Mouse (Mus musculus) limb, embryonic 12.5 days (tissue): ENCODE results near the gene Slain1. TPM values are rescaled to one million over a fixed set of nuclear protein-coding genes. Genes with fewer than 3 reads are reported as not detected.
"Not testable (repeated sequence)": the region's sequence is repeated elsewhere in the genome, so short reads cannot be mapped to it uniquely, and the experiment has no call there.

Experiments
- ATAC-seq: fragments of 200-750 bp; cut with Nextera tagmentation; 2 replicates; pipeline ENCODE4 v1.8.0; 2017; ENCODE audit warnings: low read depth, moderate TSS enrichment; ENCODE audit not compliant: insufficient number of reproducible peaks, insufficient read depth, low FRiP score, low TSS enrichment
- H3K27ac ChIP-seq: fragments of 300-500 bp; sonication (generic); 2 replicates; pipeline ENCODE4 v1.5.1; 2016; ENCODE audit warnings: mild to moderate bottlenecking, moderate library complexity
- H3K27me3 ChIP-seq: fragments of 300-500 bp; sonication (generic); 2 replicates; pipeline ENCODE4 v1.6.1; 2016; ENCODE audit warnings: mild to moderate bottlenecking, moderate library complexity
- H3K36me3 ChIP-seq: fragments of 300-500 bp; sonication (generic); 2 replicates; pipeline ENCODE4 v1.6.1; 2016; ENCODE audit warnings: mild to moderate bottlenecking, moderate library complexity
- H3K4me1 ChIP-seq: fragments of 300-500 bp; sonication (generic); replicated peaks from 2 replicates; pipeline ENCODE4 v1.6.1; 2016
- H3K4me2 ChIP-seq: fragments of 300-500 bp; sonication (generic); 2 replicates; pipeline ENCODE4 v1.6.1; 2016; ENCODE audit warnings: mild to moderate bottlenecking, moderate library complexity
- H3K4me3 ChIP-seq: fragments of 300-500 bp; sonication (generic); replicated peaks from 2 replicates; pipeline ENCODE4 v1.5.1; 2016; ENCODE audit warnings: mild to moderate bottlenecking
- H3K9ac ChIP-seq: fragments of 300-500 bp; sonication (generic); replicated peaks from 2 replicates; pipeline ENCODE4 v1.6.1; 2016; ENCODE audit warnings: mild to moderate bottlenecking, moderate library complexity
- H3K9me3 ChIP-seq: fragments of 300-500 bp; sonication (generic); 2 replicates; pipeline ENCODE4 v1.6.1; 2016; ENCODE audit warnings: mild to moderate bottlenecking, moderate library complexity
- WGBS: fragments of 180-500 bp; shearing (Covaris S2); methylation state at CpG from one replicate; pipeline ENCODE4 v1.1.7; 2016; 5-methylcytosine and 5-hydroxymethylcytosine counted together
- polyA plus RNA-seq: library from polyadenylated mRNA; unstranded; fragments of >200 nt; fragmentation: Nextera tagmentation; extraction: Ambion mirVana; gene quantifications from 2 replicates; pipeline ENCODE4 v1.2.1, GENCODE M21; 2016

Slain1 gene
- polyA plus RNA-seq, 1 experiment from 2014 or later, result 2.8 TPM

GRCm38 (mm10) chr14:103723314-103723713 is 73.3 kb downstream of the Slain1 start:
- Histone ChIP-seq H3K27ac (no peak overlapping the region), H3K4me1 (0 out of 2 replicates have a peak, but pooled peaks cover 3% of the 10 kb centered on the region), H3K36me3 (no peaks in the 10 kb centered on the region), H3K4me3 (no peak overlapping the region), H3K9ac (no peak overlapping the region), H3K27me3 (no peaks in the 10 kb centered on the region), H3K9me3 (no peaks in the 10 kb centered on the region), H3K4me2 (no peak overlapping the region)
- WGBS, result 85% methylated on average over 9 of the region's 9 CpGs
- no peak for ATAC-seq

GRCm38 (mm10) chr14:103723841-103724240 is 73.8 kb downstream of the Slain1 start:
- no peak overlapping the region for H3K9ac ChIP-seq
- 86% methylated on average over 4 of the region's 4 CpGs for WGBS
- no peak overlapping the region for H3K4me2 ChIP-seq
- no peak for ATAC-seq
- H3K27me3 ChIP-seq, result no peaks in the 10 kb centered on the region
- no peak overlapping the region for H3K4me3 ChIP-seq
- H3K27ac ChIP-seq, result no peak overlapping the region
- no peaks in the 10 kb centered on the region for H3K36me3 ChIP-seq
- no peaks in the 10 kb centered on the region for H3K9me3 ChIP-seq
- 0 out of 2 replicates have a peak, but pooled peaks cover 3% of the 10 kb centered on the region for H3K4me1 ChIP-seq

GRCm38 (mm10) chr14:103728506-103728905 is 78.5 kb downstream of the Slain1 start:
- H3K4me1 ChIP-seq, result peaks cover 6% of the 10 kb centered on the region
- H3K27ac ChIP-seq, result no peak overlapping the region
- H3K4me3 ChIP-seq, result no peak overlapping the region
- no peak for ATAC-seq
- no peaks in the 10 kb centered on the region for H3K9me3 ChIP-seq
- no peak overlapping the region for H3K9ac ChIP-seq
- H3K27me3 ChIP-seq, result no peaks in the 10 kb centered on the region
- no peaks in the 10 kb centered on the region for H3K36me3 ChIP-seq
- 85% methylated on average over 8 of the region's 8 CpGs for WGBS
- no peak overlapping the region for H3K4me2 ChIP-seq

- Histone ChIP-seq H3K4me3 (no peak overlapping the region), H3K27me3 (no peaks in the 10 kb centered on the region), H3K9me3 (no peaks in the 10 kb centered on the region), H3K4me1 (peaks cover 6% of the 10 kb centered on the region), H3K9ac (no peak overlapping the region), H3K4me2 (no peak overlapping the region), H3K36me3 (no peaks in the 10 kb centered on the region), H3K27ac (no peak overlapping the region)
- WGBS, result 68% methylated on average over 23 of the region's 23 CpGs
- no peak for ATAC-seq
Observed at GRCm38 (mm10) chr14:103728951-103729725, 79.1 kb downstream of the Slain1 start.

GRCm38 (mm10) chr14:103729760-103730367 is 79.8 kb downstream of the Slain1 start:
- H3K4me1 ChIP-seq, result peaks cover 6% of the 10 kb centered on the region
- 31% methylated on average over 11 of the region's 11 CpGs for WGBS
- no peaks in the 10 kb centered on the region for H3K27me3 ChIP-seq
- no peak for ATAC-seq
- H3K4me2 ChIP-seq, result no peak overlapping the region
- no peak overlapping the region for H3K4me3 ChIP-seq
- H3K9me3 ChIP-seq, result no peaks in the 10 kb centered on the region
- H3K27ac ChIP-seq, result no peak overlapping the region
- H3K36me3 ChIP-seq, result no peaks in the 10 kb centered on the region
- no peak overlapping the region for H3K9ac ChIP-seq

- no peak for ATAC-seq
- H3K4me2 ChIP-seq, result no peak overlapping the region
- 65% methylated on average over 1 of the region's 1 CpGs for WGBS
Observed at GRCm38 (mm10) chr14:103732626-103733025, 82.6 kb downstream of the Slain1 start.

GRCm38 (mm10) chr14:103741216-103741615 is 91.2 kb downstream of the Slain1 start:
- H3K4me2 ChIP-seq, result no peak overlapping the region
- 86% methylated on average over 7 of the region's 7 CpGs for WGBS

More at GRCm38 (mm10) chr14:103732626-103733025, 82.6 kb downstream of the Slain1 start:
- Histone ChIP-seq H3K27me3 (no peaks in the 10 kb centered on the region), H3K27ac (no peak overlapping the region), H3K4me1 (peaks cover 6% of the 10 kb centered on the region), H3K4me3 (no peak overlapping the region), H3K36me3 (no peaks in the 10 kb centered on the region), H3K9ac (no peak overlapping the region), H3K9me3 (no peaks in the 10 kb centered on the region)

GRCm38 (mm10) chr14:103742150-103742549 is 92.1 kb downstream of the Slain1 start:
- H3K36me3 ChIP-seq, result no peaks in the 10 kb centered on the region
- no peak overlapping the region for H3K27ac ChIP-seq
- H3K4me1 ChIP-seq, result no peaks in the 10 kb centered on the region
- H3K27me3 ChIP-seq, result no peaks in the 10 kb centered on the region
- H3K4me2 ChIP-seq, result no peak overlapping the region
- no peaks in the 10 kb centered on the region for H3K9me3 ChIP-seq
- no peak overlapping the region for H3K9ac ChIP-seq
- WGBS, result 73% methylated on average over 8 of the region's 8 CpGs
- ATAC-seq, result no peak
- H3K4me3 ChIP-seq, result no peak overlapping the region

More at GRCm38 (mm10) chr14:103741216-103741615, 91.2 kb downstream of the Slain1 start:
- Histone ChIP-seq H3K9me3 (no peaks in the 10 kb centered on the region), H3K27ac (no peak overlapping the region), H3K9ac (no peak overlapping the region), H3K36me3 (no peaks in the 10 kb centered on the region), H3K4me3 (no peak overlapping the region), H3K4me1 (no peaks in the 10 kb centered on the region), H3K27me3 (no peaks in the 10 kb centered on the region)
- ATAC-seq, result no peak

GRCm38 (mm10) chr14:103747345-103747744 is 97.3 kb downstream of the Slain1 start:
- H3K4me2 ChIP-seq, result no peak overlapping the region
- no peaks in the 10 kb centered on the region for H3K4me1 ChIP-seq
- no peaks in the 10 kb centered on the region for H3K36me3 ChIP-seq
- H3K9me3 ChIP-seq, result no peaks in the 10 kb centered on the region
- H3K27me3 ChIP-seq, result no peaks in the 10 kb centered on the region
- WGBS, result 55% methylated on average over 6 of the region's 6 CpGs
- no peak overlapping the region for H3K4me3 ChIP-seq
- no peak overlapping the region for H3K9ac ChIP-seq
- H3K27ac ChIP-seq, result no peak overlapping the region
- ATAC-seq, result no peak

GRCm38 (mm10) chr14:103750638-103751037 is 100.6 kb downstream of the Slain1 start:
- H3K27me3 ChIP-seq, H3K27ac ChIP-seq: not testable (repeated sequence)

GRCm38 (mm10) chr14:103751384-103751783 is 101.4 kb downstream of the Slain1 start:
- no peak overlapping the region for H3K4me3 ChIP-seq
- H3K4me1 ChIP-seq, result no peaks in the 10 kb centered on the region
- no peak for ATAC-seq
- no peak overlapping the region for H3K9ac ChIP-seq
- H3K36me3 ChIP-seq, result no peaks in the 10 kb centered on the region
- H3K4me2 ChIP-seq, result no peak overlapping the region
- H3K27ac ChIP-seq, result no peak overlapping the region
- no peaks in the 10 kb centered on the region for H3K9me3 ChIP-seq
- no peaks in the 10 kb centered on the region for H3K27me3 ChIP-seq

More at GRCm38 (mm10) chr14:103750638-103751037, 100.6 kb downstream of the Slain1 start:
- ATAC-seq, H3K36me3 ChIP-seq, H3K9ac ChIP-seq, H3K4me3 ChIP-seq, H3K4me2 ChIP-seq, H3K4me1 ChIP-seq, H3K9me3 ChIP-seq: not testable (repeated sequence)
- WGBS, result 83% methylated on average over 4 of the region's 4 CpGs
